Mouse (Mus musculus) neural tube, embryonic 13.5 days (tissue): Measurements from ENCODE around the gene Thg1l. TPM values are rescaled to one million over a fixed set of nuclear protein-coding genes. Genes with fewer than 3 reads are reported as not detected.

Experiments
- ATAC-seq: fragments of 200-750 bp; cut with Nextera tagmentation; 2 replicates; pipeline ENCODE4 v1.8.0; 2017; ENCODE audit warnings: low read depth, mild to moderate bottlenecking, moderate TSS enrichment, moderate library complexity
- H3K27ac ChIP-seq: fragments of 300-500 bp; sonication (generic); replicated peaks from 2 replicates; pipeline ENCODE4 v1.5.1; 2015; ENCODE audit warnings: moderate library complexity, mild to moderate bottlenecking, inconsistent platforms
- H3K27me3 ChIP-seq: fragments of 300-500 bp; sonication (generic); 2 replicates; pipeline ENCODE4 v1.6.1; 2015; ENCODE audit warnings: mild to moderate bottlenecking, inconsistent platforms
- H3K36me3 ChIP-seq: fragments of 300-500 bp; sonication (generic); 2 replicates; pipeline ENCODE4 v1.6.1; 2015; ENCODE audit warnings: mild to moderate bottlenecking, inconsistent platforms
- H3K4me1 ChIP-seq: fragments of 300-500 bp; sonication (generic); replicated peaks from 2 replicates; pipeline ENCODE4 v1.6.1; 2015; ENCODE audit warnings: inconsistent platforms
- H3K4me2 ChIP-seq: fragments of 300-500 bp; sonication (generic); 2 replicates; pipeline ENCODE4 v1.6.1; 2015; ENCODE audit warnings: inconsistent platforms, mild to moderate bottlenecking, moderate library complexity
- H3K4me3 ChIP-seq: fragments of 300-500 bp; sonication (generic); 2 replicates; pipeline ENCODE4 v1.5.1; 2015; ENCODE audit warnings: mild to moderate bottlenecking, inconsistent platforms
- H3K9ac ChIP-seq: fragments of 300-500 bp; sonication (generic); 2 replicates; pipeline ENCODE4 v1.6.1; 2015; ENCODE audit warnings: moderate library complexity, mild to moderate bottlenecking, inconsistent platforms
- H3K9me3 ChIP-seq: fragments of 300-500 bp; sonication (generic); 2 replicates; pipeline ENCODE4 v1.6.1; 2016; ENCODE audit warnings: inconsistent platforms
- WGBS: fragments of 180-500 bp; shearing (Covaris S2); methylation state at CpG from one replicate; pipeline ENCODE4 v1.1.7; 2015; 5-methylcytosine and 5-hydroxymethylcytosine counted together
- polyA plus RNA-seq: library from polyadenylated mRNA; unstranded; fragments of >200 nt; fragmentation: Nextera tagmentation; extraction: Ambion mirVana; gene quantifications from 2 replicates; pipeline ENCODE4 v1.2.1, GENCODE M21; 2015

Gene Thg1l
- polyA plus RNA-seq, 1 experiment from 2014 or later = 10.7 TPM

DNA sequence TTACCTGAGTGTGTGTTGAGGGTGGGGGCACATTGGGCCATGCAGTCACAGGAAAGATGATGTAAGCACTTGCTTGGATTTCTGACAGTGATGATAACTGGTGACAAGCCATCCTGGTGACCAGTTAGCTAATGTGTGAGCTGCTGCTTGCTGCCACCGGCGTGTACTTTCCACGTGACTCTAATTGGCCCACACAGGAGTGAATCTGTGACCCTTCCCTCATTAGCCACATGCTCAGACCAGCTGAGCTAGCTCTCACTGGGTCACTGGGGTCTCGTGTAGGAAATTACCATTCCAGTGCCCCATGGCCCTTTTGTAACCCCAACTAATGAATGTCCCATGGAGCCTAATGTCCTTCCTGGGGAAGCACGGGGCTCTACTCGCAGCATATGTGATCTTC, 29.9 kb downstream of the Thg1l start:
- Histone ChIP-seq H3K4me2 (no peak overlapping the region), H3K4me1 (peaks cover 36% of the 10 kb centered on the region), H3K9me3 (no peaks in the 10 kb centered on the region), H3K36me3 (peaks cover 20% of the 10 kb centered on the region), H3K27ac (peak overlapping the region; percentile 46), H3K9ac (no peak overlapping the region), H3K4me3 (no peak overlapping the region), H3K27me3 (no peaks in the 10 kb centered on the region)
- no peak for ATAC-seq
- WGBS = 32% methylated on average over 6 of the region's 6 CpGs

DNA sequence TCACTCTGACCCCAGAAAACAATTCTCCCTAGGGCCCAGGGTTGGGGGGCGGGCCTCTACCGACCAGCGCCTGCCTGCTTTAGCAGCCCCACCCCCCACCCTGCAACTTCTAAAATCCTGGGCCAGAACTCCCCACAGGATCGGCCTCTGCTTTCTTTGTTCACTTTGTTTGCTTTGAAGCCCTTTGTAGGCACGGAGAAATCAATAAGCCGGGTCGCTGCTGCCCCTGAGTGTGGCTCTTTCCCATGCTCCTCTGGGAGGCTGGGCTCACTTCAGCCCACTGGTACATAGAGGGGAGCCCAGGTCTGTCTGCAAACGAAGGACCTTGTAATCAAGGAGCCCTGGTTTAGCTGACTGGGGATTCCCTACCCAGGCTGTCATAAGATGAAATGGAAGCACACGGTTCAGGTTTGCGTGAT, 33.8 kb downstream of the Thg1l start:
- Histone ChIP-seq H3K27me3 (no peaks in the 10 kb centered on the region), H3K27ac (peak overlapping the region; percentile 91), H3K4me3 (no peak overlapping the region), H3K36me3 (no peaks in the 10 kb centered on the region), H3K4me2 (peak overlapping the region; percentile 45), H3K9ac (peak overlapping the region; percentile 53), H3K9me3 (no peaks in the 10 kb centered on the region), H3K4me1 (peaks cover 40% of the 10 kb centered on the region)
- ATAC-seq = peak; percentile 52
- WGBS = 4% methylated on average over 10 of the region's 10 CpGs

DNA sequence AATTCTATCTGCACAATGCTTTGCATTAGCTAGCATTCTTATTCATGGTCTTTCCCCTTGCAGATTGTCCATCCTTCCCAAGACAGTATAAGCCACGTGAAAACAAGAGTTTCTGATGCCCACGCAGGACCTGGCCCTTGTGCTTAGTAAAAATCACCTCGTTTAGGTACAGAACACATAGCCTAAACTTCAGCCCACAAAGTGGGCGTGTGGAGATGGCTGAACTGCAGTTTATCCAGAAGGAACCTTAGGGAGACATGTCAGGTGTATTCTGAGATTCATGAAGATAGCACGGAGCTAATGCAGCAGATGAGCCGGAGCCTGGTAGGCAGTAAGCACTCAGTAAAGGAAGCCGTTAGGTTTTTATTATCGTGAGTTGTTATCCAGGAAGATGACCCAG, 34.3 kb downstream of the Thg1l start:
- WGBS = 36% methylated on average over 8 of the region's 8 CpGs
- no peaks in the 10 kb centered on the region for H3K27me3 ChIP-seq
- no peaks in the 10 kb centered on the region for H3K36me3 ChIP-seq
- no peak overlapping the region for H3K4me3 ChIP-seq
- H3K27ac ChIP-seq = peak overlapping the region; percentile 91
- ATAC-seq = no peak
- H3K4me1 ChIP-seq = peaks cover 38% of the 10 kb centered on the region
- H3K9me3 ChIP-seq = no peaks in the 10 kb centered on the region
- H3K9ac ChIP-seq = peak overlapping the region; percentile 53
- H3K4me2 ChIP-seq = peak overlapping the region; percentile 45

DNA sequence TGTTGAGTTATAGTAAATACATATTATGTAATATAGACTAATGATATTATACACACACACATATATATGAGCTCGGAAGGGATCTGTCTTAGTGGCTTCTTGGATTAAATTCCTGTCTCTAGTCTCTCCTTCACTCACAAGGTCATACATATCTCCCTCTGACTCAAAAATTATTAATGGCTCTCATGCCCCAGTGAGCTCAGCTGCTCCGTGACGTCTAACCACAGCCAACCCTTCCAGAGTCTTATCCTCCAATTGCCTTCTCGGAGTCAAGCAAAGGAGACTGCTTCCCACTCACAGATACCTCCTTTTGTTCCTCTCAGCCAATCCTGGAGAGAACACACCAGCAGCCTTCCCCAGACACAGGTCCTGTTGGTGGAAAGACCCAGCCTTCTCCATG, 36.5 kb downstream of the Thg1l start:
- H3K4me3 ChIP-seq = no peak overlapping the region
- H3K9me3 ChIP-seq = no peaks in the 10 kb centered on the region
- 64% methylated on average over 4 of the region's 4 CpGs for WGBS
- peaks cover 28% of the 10 kb centered on the region for H3K4me1 ChIP-seq
- no peak overlapping the region for H3K9ac ChIP-seq
- H3K27ac ChIP-seq = 0 out of 2 replicates have a peak overlapping the region, but pooled peaks have one; percentile 5
- H3K27me3 ChIP-seq = no peaks in the 10 kb centered on the region
- H3K4me2 ChIP-seq = no peak overlapping the region
- no peaks in the 10 kb centered on the region for H3K36me3 ChIP-seq
- no peak for ATAC-seq

DNA sequence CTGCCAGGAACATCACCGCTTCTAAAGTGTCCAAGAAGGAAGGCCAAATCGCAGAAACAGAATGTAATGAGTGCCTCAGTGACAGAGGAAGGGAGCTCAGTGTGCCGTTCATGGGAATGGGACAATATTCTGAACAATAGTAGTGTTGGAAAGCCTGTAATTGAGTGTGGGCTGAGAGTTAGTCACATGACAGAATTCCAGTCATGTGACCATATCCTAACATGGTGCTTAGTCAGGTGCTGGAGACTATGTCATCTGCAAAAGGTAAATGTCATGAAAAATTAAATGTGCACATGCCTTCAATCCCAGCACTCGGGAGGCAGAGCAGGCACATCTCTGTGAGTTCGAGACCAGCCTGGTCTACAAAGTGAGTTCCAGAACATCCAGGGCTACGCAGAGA, 37.3 kb downstream of the Thg1l start:
- no peaks in the 10 kb centered on the region for H3K9me3 ChIP-seq
- H3K27me3 ChIP-seq = no peaks in the 10 kb centered on the region
- no peak for ATAC-seq
- H3K9ac ChIP-seq = no peak overlapping the region
- H3K4me3 ChIP-seq = no peak overlapping the region
- no peaks in the 10 kb centered on the region for H3K36me3 ChIP-seq
- WGBS = 95% methylated on average over 6 of the region's 6 CpGs
- peaks cover 28% of the 10 kb centered on the region for H3K4me1 ChIP-seq
- no peak overlapping the region for H3K27ac ChIP-seq
- H3K4me2 ChIP-seq = no peak overlapping the region

DNA sequence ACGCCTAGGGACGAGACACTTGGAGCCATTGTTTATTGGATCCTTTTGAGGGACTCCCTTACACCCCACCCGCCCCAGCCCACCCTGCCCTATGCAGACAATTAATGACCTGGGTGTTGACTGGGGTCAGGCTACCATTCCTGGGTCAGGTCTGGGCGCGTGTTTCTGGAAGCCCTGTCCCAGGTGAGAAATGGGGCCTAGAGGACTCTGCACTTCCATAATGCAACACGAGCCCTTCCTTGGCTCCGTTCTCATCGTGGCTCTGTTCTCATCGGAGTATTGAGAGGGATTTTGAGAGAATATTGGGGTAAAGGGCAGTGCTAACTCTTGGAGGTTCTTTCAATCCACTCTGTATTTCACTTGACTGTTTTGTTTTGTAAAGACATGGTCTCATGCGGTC, 39.1 kb downstream of the Thg1l start:
- H3K4me1 ChIP-seq = peaks cover 18% of the 10 kb centered on the region
- no peak overlapping the region for H3K4me2 ChIP-seq
- ATAC-seq = no peak
- no peak overlapping the region for H3K9ac ChIP-seq
- peaks cover 11% of the 10 kb centered on the region for H3K36me3 ChIP-seq
- 0 out of 2 replicates have a peak overlapping the region, but pooled peaks have one; percentile 14 for H3K27ac ChIP-seq
- H3K27me3 ChIP-seq = no peaks in the 10 kb centered on the region
- no peaks in the 10 kb centered on the region for H3K9me3 ChIP-seq
- H3K4me3 ChIP-seq = no peak overlapping the region
- 82% methylated on average over 10 of the region's 10 CpGs for WGBS

DNA sequence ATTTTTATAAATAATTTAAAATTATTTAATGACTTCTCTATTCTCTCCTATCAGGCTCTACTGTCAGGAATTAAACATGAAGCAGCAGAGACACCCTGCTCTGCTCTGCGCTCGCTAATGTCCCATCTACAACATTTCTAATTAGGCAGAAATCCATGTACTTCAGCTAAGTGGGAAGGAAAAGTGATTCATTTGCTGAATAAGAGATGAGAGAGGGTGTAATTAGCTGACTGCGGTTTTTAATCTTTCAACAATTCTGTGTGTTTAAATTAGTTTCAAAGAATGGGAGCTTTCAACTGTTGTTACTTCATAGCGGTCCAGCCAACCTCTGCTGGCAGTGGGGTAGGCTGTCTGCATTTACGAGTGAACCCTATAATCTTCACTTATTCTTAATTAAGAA, 44.6 kb downstream of the Thg1l start:
- no peak overlapping the region for H3K4me2 ChIP-seq

DNA sequence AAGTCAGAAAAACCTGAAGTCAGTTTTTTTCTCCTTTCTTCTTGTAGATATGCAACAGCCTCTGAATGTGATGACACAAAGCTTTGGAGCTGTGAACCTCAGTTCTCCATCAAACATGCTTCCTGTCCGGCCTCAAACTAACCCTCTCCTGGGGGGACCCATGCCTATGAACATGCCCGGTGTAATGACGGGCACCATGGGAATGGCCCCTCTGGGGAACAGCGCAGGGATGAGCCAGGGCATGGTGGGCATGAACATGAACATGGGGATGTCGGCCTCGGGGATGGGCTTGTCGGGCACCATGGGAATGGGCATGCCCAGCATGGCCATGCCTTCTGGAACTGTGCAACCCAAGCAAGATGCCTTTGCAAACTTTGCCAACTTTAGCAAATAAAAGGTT, 46.4 kb downstream of the Thg1l start:
- 97% methylated on average over 7 of the region's 7 CpGs for WGBS
- Histone ChIP-seq H3K27ac (no peak overlapping the region), H3K4me1 (0 out of 2 replicates have a peak, but pooled peaks cover 7% of the 10 kb centered on the region), H3K36me3 (peaks cover 59% of the 10 kb centered on the region), H3K9ac (no peak overlapping the region), H3K4me3 (no peak overlapping the region), H3K4me2 (no peak overlapping the region), H3K9me3 (no peaks in the 10 kb centered on the region), H3K27me3 (no peaks in the 10 kb centered on the region)
- no peak for ATAC-seq

More for the DNA sequence above, 44.6 kb downstream of the Thg1l start:
- Histone ChIP-seq H3K27me3 (no peaks in the 10 kb centered on the region), H3K36me3 (peaks cover 54% of the 10 kb centered on the region), H3K9ac (no peak overlapping the region), H3K27ac (no peak overlapping the region), H3K4me1 (peaks cover 7% of the 10 kb centered on the region; the same call in 1 of the 2 replicates), H3K4me3 (no peak overlapping the region), H3K9me3 (no peaks in the 10 kb centered on the region)
- WGBS = 71% methylated on average over 5 of the region's 5 CpGs
- peak; percentile 63; the same call in 1 of the 2 replicates for ATAC-seq

DNA sequence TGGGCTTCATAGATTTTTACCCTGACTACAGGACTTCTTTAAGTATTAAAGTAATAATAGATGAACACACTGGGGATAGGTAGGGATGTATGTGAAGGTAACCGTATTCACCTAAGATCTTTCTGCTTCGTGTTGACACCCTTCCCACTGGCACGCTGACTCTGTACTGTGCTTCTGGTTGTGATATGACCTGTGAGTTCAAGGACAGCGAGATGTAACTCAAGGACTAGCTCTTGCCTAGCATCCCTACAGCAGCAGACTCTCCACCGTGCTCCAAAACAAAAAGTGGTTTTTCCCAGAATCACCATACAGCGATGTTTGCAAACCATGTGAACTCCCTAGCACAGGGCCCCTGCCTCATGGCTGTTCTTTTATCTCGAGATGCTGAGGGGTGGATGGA, 47.2 kb downstream of the Thg1l start:
- no peaks in the 10 kb centered on the region for H3K27me3 ChIP-seq
- no peak for ATAC-seq
- H3K4me2 ChIP-seq = no peak overlapping the region
- H3K9me3 ChIP-seq = no peaks in the 10 kb centered on the region
- no peak overlapping the region for H3K27ac ChIP-seq
- peaks cover 67% of the 10 kb centered on the region for H3K36me3 ChIP-seq
- no peak overlapping the region for H3K4me3 ChIP-seq
- WGBS = 94% methylated on average over 7 of the region's 7 CpGs
- 0 out of 2 replicates have a peak, but pooled peaks cover 7% of the 10 kb centered on the region for H3K4me1 ChIP-seq
- H3K9ac ChIP-seq = no peak overlapping the region

DNA sequence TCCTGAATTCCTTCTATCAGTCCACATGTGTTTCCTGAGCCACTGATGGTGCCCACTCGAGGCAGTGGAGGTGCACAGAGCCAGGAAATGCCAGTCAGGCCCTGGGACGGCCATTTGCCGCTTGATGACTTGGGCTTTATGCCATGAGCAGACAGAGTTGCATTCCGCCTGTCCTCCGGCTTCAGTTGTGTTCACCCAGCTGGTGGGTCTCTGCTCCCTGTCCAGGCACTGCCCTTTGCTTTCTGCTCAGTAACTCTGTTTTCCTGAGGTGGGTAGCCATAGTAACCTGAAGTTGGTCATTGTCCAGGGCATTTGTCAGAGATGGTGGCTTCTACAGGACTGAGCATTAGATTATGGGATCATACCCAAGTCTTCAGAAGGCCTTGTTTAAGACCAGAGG, 48.0 kb downstream of the Thg1l start:
- Histone ChIP-seq H3K27me3 (no peaks in the 10 kb centered on the region), H3K9ac (no peak overlapping the region), H3K4me3 (no peak overlapping the region), H3K4me2 (no peak overlapping the region), H3K36me3 (peaks cover 71% of the 10 kb centered on the region), H3K9me3 (no peaks in the 10 kb centered on the region), H3K4me1 (0 out of 2 replicates have a peak, but pooled peaks cover 7% of the 10 kb centered on the region), H3K27ac (no peak overlapping the region)
- 82% methylated on average over 5 of the region's 5 CpGs for whole genome bisulfite sequencing
- no peak for ATAC-seq

DNA sequence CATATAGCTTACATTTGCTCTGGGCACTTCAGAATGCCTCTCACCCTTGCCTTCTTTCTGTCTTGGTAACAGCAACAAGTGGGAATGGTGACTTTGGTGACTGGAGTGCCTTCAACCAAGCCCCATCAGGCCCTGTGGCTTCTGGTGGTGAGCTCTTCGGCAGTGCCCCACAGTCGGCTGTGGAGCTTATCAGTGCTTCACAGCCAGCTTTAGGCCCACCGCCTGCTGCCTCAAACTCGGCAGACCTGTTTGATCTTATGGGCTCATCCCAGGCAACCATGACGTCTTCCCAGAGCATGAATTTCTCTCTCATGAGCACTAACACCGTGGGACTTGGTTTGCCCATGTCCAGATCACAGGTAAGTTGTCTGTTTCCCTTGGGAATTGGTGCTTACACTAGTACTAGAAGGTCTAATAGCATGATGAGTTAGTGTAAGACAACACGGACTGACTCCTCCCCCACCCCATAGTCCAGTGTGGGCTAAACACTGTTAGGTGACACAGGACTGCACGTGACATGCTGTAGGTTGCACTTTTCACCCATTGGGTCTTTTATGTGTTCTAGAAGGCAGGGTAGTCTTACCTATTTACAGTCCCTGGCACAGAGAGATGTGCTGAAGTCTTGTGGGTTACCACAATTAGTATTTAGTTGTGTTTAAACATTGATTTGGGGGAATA, 49.0 kb downstream of the Thg1l start:
- Histone ChIP-seq H3K4me1 (0 out of 2 replicates have a peak, but pooled peaks cover 5% of the 10 kb centered on the region), H3K4me3 (no peak overlapping the region), H3K36me3 (peaks cover 65% of the 10 kb centered on the region), H3K9me3 (no peaks in the 10 kb centered on the region), H3K9ac (no peak overlapping the region), H3K27ac (no peak overlapping the region), H3K4me2 (no peak overlapping the region), H3K27me3 (no peaks in the 10 kb centered on the region)
- WGBS = 94% methylated on average over 8 of the region's 8 CpGs
- ATAC-seq = no peak

DNA sequence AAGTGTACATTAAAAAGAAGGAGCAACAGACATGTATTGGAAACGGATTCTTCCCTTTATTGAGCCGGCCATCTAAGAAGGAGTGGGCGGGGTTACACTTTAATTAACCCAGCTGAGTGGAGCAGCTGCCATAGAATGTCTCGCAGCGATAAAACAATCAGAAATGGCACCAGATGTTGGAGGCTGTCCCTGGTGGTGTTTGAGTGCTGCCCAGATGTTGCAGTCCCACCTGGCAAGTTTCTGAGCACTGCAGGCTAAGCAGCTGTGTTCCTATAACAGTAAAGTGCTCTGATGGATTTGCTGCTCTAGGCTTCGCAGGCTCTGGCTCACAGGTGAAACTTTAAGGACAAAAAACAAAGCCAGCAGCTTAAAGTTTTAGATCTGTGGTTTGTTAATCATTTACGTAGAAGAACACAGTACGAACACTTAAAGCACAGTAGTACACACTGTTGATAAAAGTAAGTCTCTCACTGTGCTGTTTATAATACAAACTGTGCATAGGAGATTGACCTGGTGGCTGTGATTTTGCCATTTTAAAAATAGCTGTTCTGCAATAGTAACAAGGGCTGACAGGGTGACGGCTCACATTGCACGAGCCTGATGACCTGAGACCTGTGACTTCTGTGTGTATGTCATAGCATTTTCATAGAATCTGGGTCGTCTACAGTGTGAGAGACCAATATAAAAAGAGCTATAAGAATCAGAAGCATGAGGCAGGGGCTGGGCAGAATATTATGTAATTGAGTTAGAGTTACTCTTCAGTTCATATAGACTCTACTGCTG, 54.9 kb downstream of the Thg1l start:
- ATAC-seq = peak; percentile 88
- H3K36me3 ChIP-seq = peaks cover 30% of the 10 kb centered on the region
- H3K4me3 ChIP-seq = no peak overlapping the region
- H3K27me3 ChIP-seq = no peaks in the 10 kb centered on the region
- peak overlapping the region; percentile 35 for H3K27ac ChIP-seq
- H3K4me1 ChIP-seq = peaks cover 20% of the 10 kb centered on the region; the same call in 1 of the 2 replicates
- 59% methylated on average over 11 of the region's 11 CpGs for WGBS
- H3K9ac ChIP-seq = no peak overlapping the region
- no peak overlapping the region for H3K4me2 ChIP-seq
- H3K9me3 ChIP-seq = no peaks in the 10 kb centered on the region
